In genomic region chr5:144491308-144491707, GRCm38 (mm10) we compare ENCODE assay signal across 11 mouse cellular contexts. TPM values are rescaled to one million over a fixed set of nuclear protein-coding genes. Genes with fewer than 3 reads are reported as not detected.
DNase-seq lines count a peak whose midpoint lies in the region; ATAC-seq and TF ChIP-seq lines count a peak whose summit lies in the region.
"Had no signal": no experiment of that assay in that cellular context is flagged by ENCODE, and none has a peak within 500 bp of the region (broad histone marks: within the 10 kb centered on the region; RNA-seq: fewer than 3 reads in every experiment).

No protein-coding gene starts in this region.

- no peaks in the 10 kb centered on the region for H3K36me3 ChIP-seq in hindbrain, embryonic 10.5 days
- H3K36me3 ChIP-seq in hindbrain, embryonic 16.5 days (ENCODE audit: control insufficient read depth, insufficient read depth, low read length) = no peaks in the 10 kb centered on the region
- no peaks in the 10 kb centered on the region for H3K36me3 ChIP-seq in stomach, postnatal 0 days (ENCODE audit: control insufficient read depth, insufficient read depth, low read length)
- H3K36me3 ChIP-seq: midbrain, embryonic 12.5 days had no signal

- TF ChIP-seq CTCF in stomach, postnatal 0 days (IDR thresholded peaks at IDR 0.05; ENCODE audit: low read depth) = no peak

- 0 out of 2 replicates have a peak, but pooled peaks cover 3% of the 10 kb centered on the region for H3K4me1 ChIP-seq in hindbrain, embryonic 10.5 days (replicated peaks)
- no peaks in the 10 kb centered on the region for H3K4me1 ChIP-seq in hindbrain, embryonic 16.5 days (ENCODE audit: control insufficient read depth, insufficient read depth, low read depth, low read length)
- no peaks in the 10 kb centered on the region for H3K4me1 ChIP-seq in stomach, postnatal 0 days (replicated peaks; ENCODE audit: control insufficient read depth, insufficient read depth)
- H3K4me1 ChIP-seq: midbrain, embryonic 12.5 days had no signal

- H3K4me3 ChIP-seq in hindbrain, embryonic 10.5 days = no peak overlapping the region
- no peak overlapping the region for H3K4me3 ChIP-seq in hindbrain, embryonic 16.5 days (ENCODE audit: low read length)
- no peak overlapping the region for H3K4me3 ChIP-seq in stomach, postnatal 0 days (ENCODE audit: low read depth, low read length)
- H3K4me3 ChIP-seq: midbrain, embryonic 12.5 days had no signal

- ATAC-seq in hindbrain, embryonic 16.5 days = no peak
- no peak for ATAC-seq in stomach, postnatal 0 days (ENCODE audit: low FRiP score, low TSS enrichment)

- TF ChIP-seq EP300 in stomach, postnatal 0 days (optimal IDR thresholded peaks at IDR 0.05) = no peak

- DNase-seq in hindbrain, embryonic 10.5 days (ENCODE audit: low spot score) = peak; percentile 18
- peak; percentile 2 for DNase-seq in ovary, postnatal 14 days (ENCODE audit: low spot score)
- no peak for DNase-seq in ovary, postnatal 10 days (ENCODE audit: low spot score)
- DNase-seq in embryo, embryonic 10.5 days (ENCODE audit: low spot score) = peak; percentile 69
- DNase-seq in stomach, postnatal 0 days (ENCODE audit: low spot score) = peak; percentile 28
- no peak for DNase-seq in thymus, postnatal 10 days (ENCODE audit: low spot score in 2 of 2)
- no peak for DNase-seq in spleen, adult 12 weeks (ENCODE audit: low spot score)
- DNase-seq: cerebellum, adult 9-11 months had no signal

- H3K9ac ChIP-seq in hindbrain, embryonic 16.5 days (ENCODE audit: low read depth, low read length) = no peak overlapping the region
- no peak overlapping the region for H3K9ac ChIP-seq in stomach, postnatal 0 days (ENCODE audit: low read length)
- H3K9ac ChIP-seq: midbrain, embryonic 12.5 days had no signal

- no peaks in the 10 kb centered on the region for H3K9me3 ChIP-seq in hindbrain, embryonic 10.5 days
- H3K9me3 ChIP-seq in hindbrain, embryonic 16.5 days (ENCODE audit: control insufficient read depth, low read length) = no peaks in the 10 kb centered on the region; the same call in 1 of the 2 replicates
- H3K9me3 ChIP-seq in stomach, postnatal 0 days (ENCODE audit: control insufficient read depth, low read length) = no peaks in the 10 kb centered on the region
- H3K9me3 ChIP-seq: midbrain, embryonic 12.5 days had no signal

- no peak overlapping the region for H3K27ac ChIP-seq in hindbrain, embryonic 10.5 days
- no peak overlapping the region for H3K27ac ChIP-seq in hindbrain, embryonic 16.5 days (ENCODE audit: low read depth, low read length)
- H3K27ac ChIP-seq in stomach, postnatal 0 days (replicated peaks) = no peak overlapping the region
- H3K27ac ChIP-seq: midbrain, embryonic 12.5 days had no signal

- no peaks in the 10 kb centered on the region for H3K27me3 ChIP-seq in hindbrain, embryonic 10.5 days (ENCODE audit: insufficient read depth, poor library complexity, severe bottlenecking)
- H3K27me3 ChIP-seq in hindbrain, embryonic 16.5 days (replicated peaks; ENCODE audit: control insufficient read depth, insufficient read depth, low read length) = no peaks in the 10 kb centered on the region; the same call in 1 of the 2 replicates
- H3K27me3 ChIP-seq in stomach, postnatal 0 days (ENCODE audit: control insufficient read depth, insufficient read depth, low read length) = no peaks in the 10 kb centered on the region
- H3K27me3 ChIP-seq: midbrain, embryonic 12.5 days had no signal

- no peak overlapping the region for H3K4me2 ChIP-seq in hindbrain, embryonic 16.5 days (ENCODE audit: low read length)
- H3K4me2 ChIP-seq in stomach, postnatal 0 days (replicated peaks; ENCODE audit: low read depth) = no peak overlapping the region
- H3K4me2 ChIP-seq: liver, embryonic 11.5 days; midbrain, embryonic 12.5 days had no signal

- 18% methylated on average over 6 of the region's 6 CpGs for WGBS in hindbrain, embryonic 10.5 days
- WGBS in hindbrain, embryonic 16.5 days = 24% methylated on average over 6 of the region's 6 CpGs
- WGBS in stomach, postnatal 0 days = 10% methylated on average over 6 of the region's 6 CpGs

RNA-seq across cellular contexts. Expression of gene Nptx2, which starts 54.4 kb away (rescaled TPM):
- polyA plus RNA-seq in hindbrain, embryonic 10.5 days (2016; fragmentation: Nextera tagmentation; extraction: Ambion mirVana) = 1.8 and 3.2 TPM in 2 replicates
- polyA plus RNA-seq in hindbrain, embryonic 16.5 days (2015; fragmentation: Nextera tagmentation; extraction: Ambion mirVana) = 6.6 TPM in 2 replicates
- 4.6 and 5.1 TPM in 2 replicates for polyA plus RNA-seq in stomach, postnatal 0 days (2015; fragmentation: Nextera tagmentation; extraction: Ambion mirVana)

Comparison
In these comparisons a context has a peak if more than half of its experiments do, and no peak if none do; other contexts are left out.
1. DNase-seq: peak in hindbrain, embryonic 10.5 days (single experiment), ovary, postnatal 14 days (single experiment), embryo, embryonic 10.5 days (single experiment) and stomach, postnatal 0 days (single experiment); none in ovary, postnatal 10 days (single experiment), thymus, postnatal 10 days (0 of 2) and spleen, adult 12 weeks (single experiment).